Mouse (Mus musculus) ES-Bruce4 (cell line): ENCODE measurements around the gene Pcsk2.

Experiments used
- EP300 ChIP-seq: IDR thresholded peaks from 2 replicates; pipeline ENCODE4 v1.6.1; 2011; ENCODE audit warnings: low read depth, low read length; ENCODE audit not compliant: insufficient read depth
- POLR2A ChIP-seq: IDR thresholded peaks from one replicate; pipeline ENCODE4 v1.8.1; 2011; ENCODE audit warnings: low read length; ENCODE audit not compliant: insufficient read depth

- TF ChIP-seq POLR2A (no peak), EP300 (no peak)
These were observed 44.2 kb upstream of the Pcsk2 start for GRCm38 (mm10) chr2:143501760-143502159.
